Mouse (Mus musculus) liver, embryonic 14.5 days (tissue): ENCODE measurements around the gene Wif1. TPM values are rescaled to one million over a fixed set of nuclear protein-coding genes. Genes with fewer than 3 reads are reported as not detected.

Experiments
- ATAC-seq: fragments of 200-750 bp; cut with Nextera tagmentation; 2 replicates; pipeline ENCODE4 v1.8.0; 2017; ENCODE audit warnings: moderate number of reproducible peaks, mild to moderate bottlenecking, moderate library complexity; ENCODE audit not compliant: insufficient read depth
- DNase-seq, 3 experiments: peaks; one replicate each; pipeline ENCODE4 v3.0.0-alpha.2; 2012 to 2013; ENCODE audit warnings: low read depth in 3 of 3, low spot score in 3 of 3
- H3K27ac ChIP-seq: fragments of 300-500 bp; sonication (generic); 2 replicates; pipeline ENCODE4 v1.5.1; 2014; ENCODE audit warnings: moderate library complexity, mild to moderate bottlenecking, control low read depth, inconsistent platforms
- H3K27me3 ChIP-seq: fragments of 300-500 bp; sonication (generic); 2 replicates; pipeline ENCODE4 v1.6.1; 2014; ENCODE audit warnings: mild to moderate bottlenecking, low read length, moderate library complexity; ENCODE audit not compliant: control insufficient read depth, insufficient read depth
- H3K36me3 ChIP-seq: fragments of 300-500 bp; sonication (generic); replicated peaks from 2 replicates; pipeline ENCODE4 v1.6.1; 2014; ENCODE audit warnings: low read depth; ENCODE audit not compliant: control insufficient read depth, insufficient read depth
- H3K4me1 ChIP-seq, 2 experiments: fragments of 200-500 bp in 1 of 2; fragments of 300-500 bp in 1 of 2; sonication (generic) in 1 of 2; replicated peaks; 2 replicates each; pipeline ENCODE4 v1.6.1; 2012 to 2014; ENCODE audit warnings: antibody characterized with exemption in 1 of 2, inconsistent platforms in 1 of 2, low read length in 1 of 2; ENCODE audit not compliant: control insufficient read depth in 2 of 2, insufficient read depth in 2 of 2
- H3K4me2 ChIP-seq: fragments of 300-500 bp; sonication (generic); 2 replicates; pipeline ENCODE4 v1.6.1; 2014; ENCODE audit warnings: low read depth, mild to moderate bottlenecking, control low read depth, moderate library complexity
- H3K4me3 ChIP-seq, 2 experiments: fragments of 200-500 bp in 1 of 2; fragments of 300-500 bp in 1 of 2; sonication (generic) in 1 of 2; 2 replicates each; pipeline ENCODE4 v1.5.1; 2012 to 2014; ENCODE audit warnings: low read depth in 2 of 2, low read length in 2 of 2, mild to moderate bottlenecking in 2 of 2, control low read depth in 1 of 2, inconsistent platforms in 1 of 2, moderate library complexity in 1 of 2; ENCODE audit not compliant: insufficient read depth in 1 of 2
- H3K9ac ChIP-seq: fragments of 300-500 bp; sonication (generic); replicated peaks from 2 replicates; pipeline ENCODE4 v1.6.1; 2014; ENCODE audit warnings: mild to moderate bottlenecking, control low read depth, moderate library complexity
- H3K9me3 ChIP-seq: fragments of 300-500 bp; sonication (generic); 2 replicates; pipeline ENCODE4 v1.6.1; 2016; ENCODE audit warnings: low read length, mixed read lengths; ENCODE audit not compliant: control insufficient read depth
- CTCF ChIP-seq: IDR thresholded peaks from 2 replicates; pipeline ENCODE4 v1.5.1; 2016; ENCODE audit warnings: antibody characterized with exemption, low read depth, control low read depth
- EP300 ChIP-seq: IDR thresholded peaks from 2 replicates; pipeline ENCODE4 v1.6.1; 2016; ENCODE audit warnings: antibody characterized with exemption, low read depth
- whole genome bisulfite sequencing: fragments of 180-500 bp; shearing (Covaris S2); extraction: QIAGEN DNeasy Blood & Tissue Kit; methylation state at CpG from one replicate; pipeline ENCODE4 v1.1.7; 2014; ENCODE audit not compliant: insufficient replicate concordance; 5-methylcytosine and 5-hydroxymethylcytosine counted together
- polyA plus RNA-seq, 2 experiments: library from polyadenylated mRNA; depleted of rRNA in 1 of 2; stranded (reverse) in 1 of 2; unstranded in 1 of 2; fragments of >200 nt; fragmentation: Nextera tagmentation in 1 of 2; extraction: Ambion mirVana in 1 of 2; gene quantifications; 2 replicates each; pipeline versions ENCODE4 v1.2.1 to v1.2.3; 2012 to 2014

Gene Wif1
- polyA plus RNA-seq, 2 experiments: 0.54 to 0.76 TPM

DNA sequence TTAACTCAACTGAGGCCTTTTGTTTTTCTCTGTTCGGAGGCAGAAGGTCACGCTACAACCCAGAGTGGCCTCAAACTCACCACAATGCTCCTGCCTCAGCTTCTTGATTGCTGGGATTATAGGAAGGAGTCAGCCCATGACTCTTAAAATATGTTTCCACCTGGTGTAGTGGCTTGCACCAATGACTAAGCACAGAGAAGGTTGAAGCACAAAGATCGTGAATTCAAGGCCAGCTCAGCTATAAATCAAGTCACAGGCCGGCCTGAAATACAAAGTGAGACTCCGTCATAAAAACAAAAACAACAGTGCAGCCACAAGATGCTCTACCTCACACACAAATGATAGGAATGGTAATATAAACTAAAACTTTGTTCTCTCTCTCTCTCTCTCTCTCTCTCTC, 10.8 kb upstream of the Wif1 start:
- ATAC-seq (no peak), DNase-seq (no peak)
- Histone ChIP-seq H3K27me3 (no peaks in the 10 kb centered on the region), H3K9ac (no peak overlapping the region), H3K36me3 (no peaks in the 10 kb centered on the region), H3K27ac (no peak overlapping the region), H3K4me3 (no peak overlapping the region), H3K4me1 (no peaks in the 10 kb centered on the region), H3K9me3 (no peaks in the 10 kb centered on the region), H3K4me2 (no peak overlapping the region)
- WGBS: 59% methylated on average over 5 of the region's 5 CpGs
- TF ChIP-seq CTCF (no peak), EP300 (no peak)

DNA sequence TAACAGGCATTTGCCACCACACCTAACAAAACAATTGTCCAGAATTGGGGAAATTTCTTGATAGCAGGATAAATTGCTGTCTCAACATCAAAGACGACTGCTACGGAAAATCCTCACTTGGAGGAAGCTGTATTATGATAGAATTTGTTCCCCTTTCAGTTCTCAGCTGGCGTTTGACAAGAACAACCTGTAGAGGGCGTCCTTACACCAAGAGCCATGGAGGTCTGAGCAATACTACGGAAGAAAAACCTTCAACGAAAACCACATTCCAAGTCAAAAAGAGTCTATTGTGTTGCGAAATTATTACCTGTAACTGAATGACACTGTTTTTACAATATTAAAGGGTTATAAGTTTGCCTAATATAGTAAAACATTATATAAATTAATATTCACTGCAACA, 2.0 kb upstream of the Wif1 start:
- ATAC-seq (no peak), DNase-seq (peak in 2 of 3 experiments; percentile 11 to 17)
- Histone ChIP-seq H3K9ac (no peak overlapping the region), H3K9me3 (no peaks in the 10 kb centered on the region), H3K4me3 (no peak overlapping the region), H3K27ac (no peak overlapping the region), H3K36me3 (no peaks in the 10 kb centered on the region), H3K27me3 (peaks cover 19% of the 10 kb centered on the region), H3K4me2 (no peak overlapping the region), H3K4me1 (0 out of 4 replicates have a peak, but pooled peaks cover 0 to 3% of the 10 kb centered on the region in 2 experiments)
- WGBS: 7% methylated on average over 7 of the region's 7 CpGs
- TF ChIP-seq EP300 (no peak), CTCF (peak; percentile 50)

DNA sequence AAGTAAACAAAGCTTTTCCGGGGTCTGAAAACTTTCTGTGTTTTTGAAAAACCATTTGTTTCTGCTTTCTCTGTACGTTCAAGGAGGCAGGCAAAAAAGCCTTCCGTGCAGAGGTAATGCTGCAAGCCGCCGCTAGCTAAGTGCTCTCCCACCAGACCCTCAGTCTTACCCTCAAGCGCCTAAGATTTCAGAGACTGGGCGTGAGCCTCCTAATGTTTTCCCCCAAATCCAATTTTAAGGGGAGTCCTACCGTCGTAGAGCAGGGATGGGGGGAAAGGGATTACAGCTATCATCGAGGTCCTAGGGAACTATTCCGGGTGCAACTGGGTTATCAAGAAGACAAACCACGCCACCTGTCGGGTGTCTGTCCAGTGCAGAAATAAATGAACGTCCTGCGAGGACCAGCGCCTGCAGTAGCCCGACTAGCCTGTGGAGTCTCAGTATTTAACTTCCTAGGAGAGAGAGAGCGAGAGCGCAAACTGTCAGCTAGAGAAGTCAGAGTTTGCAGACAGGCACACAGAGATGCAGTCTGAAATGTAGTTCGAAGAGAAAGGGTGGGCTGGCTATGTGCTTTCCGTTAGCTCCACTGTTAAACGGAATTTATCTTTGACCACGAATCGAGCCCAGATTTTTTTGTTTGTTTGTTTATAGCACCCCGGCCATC, 500 bp upstream of the Wif1 start:
- no peaks in the 10 kb centered on the region for H3K9me3 ChIP-seq
- no peak overlapping the region for H3K9ac ChIP-seq
- under 1% methylated on average over 25 of the region's 25 CpGs for WGBS
- H3K4me1 ChIP-seq: 0 out of 4 replicates have a peak, but pooled peaks cover 0 to 3% of the 10 kb centered on the region in 2 experiments
- no peaks in the 10 kb centered on the region for H3K36me3 ChIP-seq
- no peak overlapping the region for H3K27ac ChIP-seq
- DNase-seq (peak; percentile 38 to 50 (median 46)), ATAC-seq (peak; percentile 73; the same call in 1 of the 2 replicates)
- peak overlapping the region; percentile 64 for H3K4me2 ChIP-seq
- peaks cover 19% of the 10 kb centered on the region for H3K27me3 ChIP-seq
- peak; percentile 64 for TF ChIP-seq CTCF
- TF ChIP-seq EP300: no peak
- H3K4me3 ChIP-seq: peak overlapping the region; percentile 53 to 62

DNA sequence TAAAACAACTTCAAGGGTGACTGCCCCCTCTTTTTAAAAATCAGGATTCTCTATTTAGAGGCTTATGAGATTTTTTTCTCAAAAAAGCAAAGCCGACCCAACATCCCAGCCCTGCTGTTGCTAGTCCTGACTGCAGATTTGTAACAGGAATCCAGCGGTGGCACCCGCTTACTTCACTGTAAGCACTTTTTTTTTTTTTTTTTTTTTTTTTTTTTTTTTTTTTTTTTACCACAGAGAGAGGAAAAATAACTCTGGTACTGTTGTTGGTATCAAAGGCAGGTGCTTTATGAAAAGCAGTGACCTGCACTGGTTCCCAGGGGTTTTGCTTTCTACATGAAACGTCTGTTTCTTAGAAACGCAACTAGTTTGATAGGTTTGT, 798 bp downstream of the Wif1 start:
- Histone ChIP-seq H3K36me3 (no peaks in the 10 kb centered on the region), H3K27me3 (peaks cover 19% of the 10 kb centered on the region), H3K9ac (no peak overlapping the region), H3K4me3 (peak overlapping the region in 1 of 2 experiments; percentile 53; a peak in 2 of 4 replicates), H3K27ac (no peak overlapping the region), H3K4me1 (0 out of 4 replicates have a peak, but pooled peaks cover 0 to 3% of the 10 kb centered on the region in 2 experiments), H3K4me2 (peak overlapping the region; percentile 64), H3K9me3 (no peaks in the 10 kb centered on the region)
- DNase-seq (no peak), ATAC-seq (no peak)
- TF ChIP-seq CTCF: no peak
- 14% methylated on average over 5 of the region's 5 CpGs for WGBS

DNA sequence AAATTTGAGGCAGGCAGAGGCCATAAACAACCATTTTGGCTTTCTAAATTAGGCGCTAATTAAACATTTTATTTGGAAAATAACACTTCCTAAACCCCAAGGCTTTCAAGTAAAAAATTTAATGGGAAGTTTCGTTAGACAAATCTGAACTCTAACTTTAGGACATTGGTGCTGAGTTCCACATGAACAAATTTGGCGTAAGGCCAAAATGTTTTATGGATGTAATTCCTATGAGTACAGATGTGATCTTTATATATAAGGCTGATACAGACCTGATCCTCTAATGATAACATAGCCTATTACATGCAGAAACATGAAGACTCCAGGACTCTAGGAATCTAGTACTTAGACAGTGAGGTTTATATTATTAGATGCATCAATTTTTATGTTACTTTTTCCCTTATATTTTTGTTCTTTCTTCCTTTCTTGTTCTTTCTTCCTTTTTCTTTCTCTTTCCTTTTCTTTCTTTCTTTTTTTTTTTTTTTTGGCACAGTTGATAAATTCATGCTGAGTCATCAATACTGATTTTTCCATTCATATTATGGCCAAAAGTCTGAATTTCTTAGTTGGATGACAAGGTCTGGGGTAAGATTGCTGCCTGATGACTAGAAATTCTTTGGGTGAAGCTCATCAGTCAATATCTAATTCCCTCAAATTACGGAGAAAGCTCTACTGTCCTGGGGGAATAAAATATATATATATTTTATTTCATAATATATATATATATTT, 5.0 kb downstream of the Wif1 start:
- no peak overlapping the region for H3K27ac ChIP-seq
- no peaks in the 10 kb centered on the region for H3K9me3 ChIP-seq
- H3K36me3 ChIP-seq: no peaks in the 10 kb centered on the region
- no peak overlapping the region for H3K9ac ChIP-seq
- ATAC-seq (no peak), DNase-seq (no peak)
- TF ChIP-seq CTCF (no peak), EP300 (no peak)
- no peaks in the 10 kb centered on the region for H3K4me1 ChIP-seq
- WGBS: 61% methylated on average over 4 of the region's 4 CpGs
- H3K27me3 ChIP-seq: peaks cover 14% of the 10 kb centered on the region
- no peak overlapping the region for H3K4me2 ChIP-seq
- H3K4me3 ChIP-seq: no peak overlapping the region
